Mouse (Mus musculus) bone marrow macrophage, adult 2 months (primary cell): Measurements from ENCODE around the gene Ldha.

Experiments
- CTCF ChIP-seq: IDR thresholded peaks from 2 replicates; pipeline ENCODE4 v1.5.1; 2012; ENCODE audit warnings: low read depth, mild to moderate bottlenecking, low read length, moderate library complexity
- POLR2A ChIP-seq: IDR thresholded peaks from 2 replicates; pipeline ENCODE4 v1.6.1; 2012; ENCODE audit warnings: mild to moderate bottlenecking, low read depth, low read length, borderline replicate concordance

DNA sequence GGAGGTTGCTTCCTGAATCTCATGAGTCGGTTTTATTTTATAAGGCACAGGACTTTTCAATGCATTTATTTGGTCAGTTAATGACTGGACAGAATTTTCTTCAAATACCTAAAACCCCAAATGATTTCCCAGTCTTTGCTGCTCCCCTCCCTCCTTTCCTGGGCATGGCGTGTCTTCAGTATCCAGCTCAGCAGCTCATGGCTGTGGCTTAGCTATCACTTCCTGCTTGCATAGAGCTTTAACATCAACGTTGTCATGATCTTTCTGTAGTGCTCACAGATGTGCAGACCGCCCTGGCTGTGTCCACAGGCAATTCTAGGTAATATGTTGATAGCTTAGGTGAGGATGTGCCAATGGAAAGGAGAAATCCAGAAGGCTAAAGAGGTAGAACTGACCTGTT is 30.7 kb downstream of the Ldha start:
- TF ChIP-seq CTCF: no peak
- no peak for TF ChIP-seq POLR2A
